Mouse (Mus musculus) lung, postnatal 4 days (tissue): Measurements from ENCODE around the gene Ikzf4.

ENCODE experiments used
- DNase-seq, 2 experiments: peaks; one replicate each; pipeline ENCODE4 v3.0.0; 2021

Ikzf4 gene

GRCm38 (mm10) chr10:128645111-128646011 is at the start of gene Ikzf4:
Gene Ikzf4, minus strand, starts transcription at chr10:128645991.
- DNase-seq: peak; percentile 52 to 62

- no peak for DNase-seq
Measured at GRCm38 (mm10) chr10:128695411-128695991, 49.7 kb upstream of the Ikzf4 start.

- peak in 1 of 2 experiments; percentile 39 for DNase-seq
Measured at GRCm38 (mm10) chr10:128674469-128675008, 28.7 kb upstream of the Ikzf4 start.

- DNase-seq: peak; percentile 85 to 89
Measured at GRCm38 (mm10) chr10:128673763-128674468, 28.1 kb upstream of the Ikzf4 start, which contains the start of gene Suox. Gene Suox, minus strand, starts transcription at chr10:128674073.

DNA sequence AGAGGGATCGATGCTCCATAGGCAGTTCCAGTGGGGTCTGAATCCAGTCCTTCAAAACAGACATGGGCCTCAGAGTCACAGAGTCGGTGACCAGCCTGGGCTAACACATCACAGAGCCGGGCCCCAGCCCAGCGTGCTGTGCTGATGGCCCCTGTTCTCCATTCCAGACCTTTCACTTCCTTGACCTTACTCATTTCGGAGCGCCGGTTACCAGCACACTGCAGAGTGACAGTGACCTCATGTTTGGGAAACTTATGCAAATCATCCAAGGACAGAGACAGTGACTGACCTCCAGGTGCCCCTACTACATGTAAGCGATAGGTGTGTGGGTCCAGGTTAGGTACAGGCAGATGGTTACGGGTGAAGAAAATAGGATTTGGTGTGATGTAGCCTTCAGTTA is 25.4 kb upstream of the Ikzf4 start:
- DNase-seq: no peak

DNA sequence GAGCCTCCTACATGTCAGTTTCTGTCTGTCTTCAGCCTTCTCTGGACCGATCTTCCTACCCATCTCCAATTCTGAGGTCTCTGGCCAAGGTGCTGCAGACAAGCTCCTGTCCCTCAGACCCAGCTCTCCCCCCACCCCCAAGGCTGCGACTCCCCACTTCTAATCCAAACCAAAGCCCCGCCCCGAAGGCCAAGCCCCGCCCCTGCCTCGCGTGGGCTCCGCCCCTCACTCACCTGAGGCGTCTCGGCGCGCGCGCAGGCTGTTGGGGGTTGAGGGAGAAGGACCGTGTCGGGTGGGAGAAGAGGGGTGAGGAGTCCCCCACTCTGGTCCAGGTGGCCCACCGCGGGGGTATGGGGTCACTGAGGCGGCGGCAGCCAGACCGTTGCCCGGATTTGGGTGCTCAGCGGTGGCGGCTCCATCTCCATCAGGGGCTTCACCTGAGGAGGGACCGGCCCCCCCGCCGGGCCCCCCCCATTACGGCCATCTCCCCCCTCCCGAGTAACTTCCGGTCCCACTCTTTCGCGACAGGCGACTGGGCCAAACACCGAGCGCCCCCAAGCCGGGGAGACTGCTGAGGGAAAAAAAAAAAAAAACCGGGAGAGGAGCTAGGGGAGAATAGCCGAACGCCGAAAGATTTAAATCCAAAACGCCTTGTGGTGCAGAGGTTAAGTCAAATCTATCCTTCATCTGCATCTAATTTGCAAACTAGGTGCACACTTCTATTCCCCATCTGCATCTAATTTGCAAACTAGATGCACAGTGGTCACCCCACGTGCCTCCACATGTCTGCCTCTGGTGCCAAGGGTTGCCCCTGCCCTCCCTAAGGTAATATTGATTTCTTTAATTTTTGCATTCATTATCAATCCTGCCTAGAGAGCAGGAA is 23.2 kb upstream of the Ikzf4 start:
- peak; percentile 72 to 75 for DNase-seq

- no peak for DNase-seq
Measured at GRCm38 (mm10) chr10:128665806-128666205, 20.0 kb upstream of the Ikzf4 start.

GRCm38 (mm10) chr10:128665307-128665706 is 19.5 kb upstream of the Ikzf4 start:
- no peak for DNase-seq

DNA sequence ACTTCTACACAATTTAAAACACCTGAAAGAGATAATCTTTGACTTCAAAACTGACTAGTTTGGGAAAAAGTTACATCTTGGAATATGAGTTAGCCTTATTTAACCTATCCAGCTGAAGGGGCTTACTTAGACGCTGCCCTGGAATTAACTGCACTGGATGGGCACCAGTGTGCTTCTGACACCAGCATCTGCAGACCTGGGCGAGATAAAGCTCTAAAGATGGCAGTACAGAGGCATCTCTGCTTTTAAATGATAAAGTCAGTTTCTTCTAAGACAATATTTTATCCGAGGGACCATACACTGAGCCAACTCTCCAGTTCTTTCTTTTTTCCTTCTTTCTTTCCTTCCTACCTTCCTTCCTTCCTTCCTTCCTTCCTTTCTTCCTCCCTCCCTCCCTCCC is 19.0 kb upstream of the Ikzf4 start:
- DNase-seq: no peak

DNA sequence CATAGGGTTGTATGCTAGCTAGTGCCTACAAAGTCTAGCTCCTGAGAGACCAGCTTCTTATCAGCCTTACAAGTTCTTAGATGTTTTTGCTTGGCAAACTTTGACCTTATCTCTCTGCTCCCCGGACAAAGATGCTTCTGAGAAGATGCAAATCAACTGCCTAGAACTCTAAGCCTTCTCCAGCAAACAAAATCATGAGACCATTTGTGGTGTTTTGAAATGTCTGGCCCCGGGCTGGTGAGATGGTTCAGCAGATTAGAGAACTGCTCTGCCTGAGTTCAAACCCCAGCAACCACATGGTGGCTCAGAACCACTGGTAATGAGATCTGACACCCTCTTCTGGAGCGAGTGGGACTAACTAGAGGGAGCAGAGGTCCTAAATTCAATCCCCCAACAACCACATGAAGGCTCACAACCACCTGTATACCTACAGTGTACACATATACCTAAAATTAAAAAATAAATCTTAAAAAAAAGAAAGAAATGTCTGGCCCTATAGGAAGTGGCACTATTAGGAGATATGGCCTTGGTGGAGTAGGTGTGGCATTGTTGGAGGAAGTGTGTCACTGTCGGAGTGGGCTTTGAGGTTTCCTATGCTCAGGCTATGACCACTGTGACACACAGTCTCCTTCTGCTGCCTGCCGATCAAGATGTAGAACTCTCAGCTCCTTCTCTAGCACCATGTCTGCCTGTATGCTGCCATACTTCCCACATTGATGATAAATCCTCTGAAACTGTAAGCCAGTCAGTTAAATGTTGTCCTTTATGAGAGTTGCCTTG is 17.8 kb upstream of the Ikzf4 start:
- no peak for DNase-seq

- no peak for DNase-seq
Measured at GRCm38 (mm10) chr10:128662465-128662864, 16.7 kb upstream of the Ikzf4 start.

- no peak for DNase-seq
Measured at GRCm38 (mm10) chr10:128659490-128659889, 13.7 kb upstream of the Ikzf4 start.

GRCm38 (mm10) chr10:128657844-128658243 is 12.1 kb upstream of the Ikzf4 start:
- no peak for DNase-seq

- DNase-seq: no peak
Measured at GRCm38 (mm10) chr10:128656731-128657130, 10.9 kb upstream of the Ikzf4 start.

DNA sequence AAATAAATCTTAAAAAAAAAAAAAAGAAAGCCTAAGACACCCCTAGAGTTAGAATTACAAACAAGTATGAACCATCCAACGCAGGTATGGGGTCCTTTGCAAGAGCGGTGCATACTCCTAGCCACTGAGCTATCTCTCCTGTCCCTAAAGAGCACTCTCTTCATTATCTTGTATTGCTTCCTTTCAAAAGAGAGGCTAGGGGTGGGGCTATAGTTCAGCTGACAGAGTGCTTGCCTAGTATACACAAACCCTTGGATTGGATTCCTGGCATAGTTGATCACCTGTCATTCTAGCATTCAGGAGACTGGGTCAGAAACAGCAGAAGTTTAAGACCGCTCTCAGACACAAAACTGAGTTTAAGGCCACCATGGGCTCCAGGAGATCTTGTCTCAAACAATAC is 9.5 kb upstream of the Ikzf4 start:
- no peak for DNase-seq

- DNase-seq: no peak
Measured at GRCm38 (mm10) chr10:128653866-128654265, 8.1 kb upstream of the Ikzf4 start.

DNA sequence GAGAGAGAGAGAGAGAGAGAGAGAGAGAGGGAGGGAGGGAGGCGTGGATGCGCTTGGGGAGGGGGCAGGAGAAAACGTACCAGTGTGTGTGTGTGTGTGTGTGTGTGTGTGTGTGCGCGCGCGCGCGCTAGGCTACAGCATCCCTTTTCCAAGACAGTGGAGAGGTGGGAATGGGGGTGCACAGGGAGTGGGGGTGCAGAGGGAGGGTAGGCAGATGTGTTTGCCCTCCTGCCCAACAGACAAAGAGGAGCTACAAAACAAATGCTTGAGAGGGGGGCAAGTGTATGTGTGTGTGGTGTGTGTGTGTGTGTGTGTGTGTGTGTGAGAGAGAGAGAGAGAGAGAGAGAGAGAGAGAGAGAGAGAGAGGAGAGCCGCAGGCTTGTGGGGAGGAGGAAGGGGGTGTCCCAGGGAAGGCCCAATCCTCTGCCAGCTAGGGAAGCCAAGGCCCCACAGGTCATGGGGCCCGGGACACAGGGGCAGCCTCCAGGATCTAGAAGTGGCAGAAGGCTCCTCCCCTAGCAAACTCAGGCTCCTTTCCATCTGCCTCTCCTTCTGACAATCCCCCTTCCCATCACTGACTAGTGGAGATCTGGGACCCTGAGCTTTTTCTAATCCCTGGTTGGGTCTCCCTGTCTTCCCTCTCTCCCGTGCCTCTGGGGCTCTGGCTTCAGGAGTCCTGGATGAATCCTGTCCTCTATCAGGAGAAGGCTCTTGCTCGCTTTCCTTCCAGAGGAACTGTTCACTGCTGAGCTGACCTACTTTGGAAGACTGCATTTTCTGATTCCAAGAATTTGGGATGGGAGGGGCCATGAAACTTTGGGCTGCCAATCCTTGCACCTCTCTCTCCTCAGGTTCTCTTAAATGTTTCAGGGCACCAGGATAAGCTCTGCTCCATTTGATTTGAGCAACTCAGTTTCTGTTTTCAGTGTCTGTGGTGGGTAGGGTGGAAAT is 623 bp upstream of the Ikzf4 start:
- peak; percentile 19 to 44 for DNase-seq

DNA sequence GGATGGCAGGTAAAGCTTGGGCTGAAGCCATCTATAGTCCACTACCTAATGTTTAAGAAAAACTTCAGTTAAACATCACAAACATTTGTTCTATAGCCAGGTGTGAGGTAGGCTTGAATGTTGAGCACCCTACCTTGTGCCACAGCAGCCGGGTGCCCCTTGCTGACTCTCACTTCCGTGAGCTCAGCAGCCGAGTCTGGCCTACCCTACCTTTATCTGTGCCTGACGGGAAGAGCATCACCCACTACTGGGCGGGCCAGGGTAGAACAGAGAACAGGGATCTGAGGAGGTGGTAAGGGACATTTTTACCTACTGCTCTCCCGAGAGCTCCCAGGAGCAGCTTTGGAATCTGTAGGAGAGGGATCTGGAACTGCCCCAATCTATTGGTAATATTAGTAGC is 3.0 kb downstream of the Ikzf4 start:
- DNase-seq: no peak

DNA sequence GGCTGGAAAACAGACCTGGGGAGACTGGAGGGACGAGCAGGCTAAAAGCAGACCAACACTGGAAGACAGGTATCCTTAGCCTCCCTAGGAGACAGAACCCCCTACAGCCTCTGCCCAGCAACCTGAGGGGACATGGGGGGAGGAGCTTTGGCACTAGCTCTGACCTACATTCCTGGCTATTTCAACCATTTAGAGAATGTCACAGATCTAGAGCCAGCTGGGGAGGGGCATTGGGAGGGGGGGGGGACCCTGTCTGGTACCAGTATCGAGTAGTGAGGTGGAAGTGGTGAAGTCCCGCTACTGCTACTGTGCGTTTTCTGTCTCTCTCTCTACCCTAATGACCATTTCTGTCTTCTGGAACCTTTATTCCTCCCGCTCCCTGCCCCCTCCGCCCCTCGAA is 3.9 kb downstream of the Ikzf4 start:
- no peak for DNase-seq

- no peak for DNase-seq
Measured at GRCm38 (mm10) chr10:128640891-128641290, 4.9 kb downstream of the Ikzf4 start.
